Mouse (Mus musculus): ENCODE data around the gene E430018J23Rik.
"Not testable (repeated sequence)": the region's sequence is repeated elsewhere in the genome, so short reads cannot be mapped to it uniquely, and the experiment has no call there.

E430018J23Rik gene

DNA sequence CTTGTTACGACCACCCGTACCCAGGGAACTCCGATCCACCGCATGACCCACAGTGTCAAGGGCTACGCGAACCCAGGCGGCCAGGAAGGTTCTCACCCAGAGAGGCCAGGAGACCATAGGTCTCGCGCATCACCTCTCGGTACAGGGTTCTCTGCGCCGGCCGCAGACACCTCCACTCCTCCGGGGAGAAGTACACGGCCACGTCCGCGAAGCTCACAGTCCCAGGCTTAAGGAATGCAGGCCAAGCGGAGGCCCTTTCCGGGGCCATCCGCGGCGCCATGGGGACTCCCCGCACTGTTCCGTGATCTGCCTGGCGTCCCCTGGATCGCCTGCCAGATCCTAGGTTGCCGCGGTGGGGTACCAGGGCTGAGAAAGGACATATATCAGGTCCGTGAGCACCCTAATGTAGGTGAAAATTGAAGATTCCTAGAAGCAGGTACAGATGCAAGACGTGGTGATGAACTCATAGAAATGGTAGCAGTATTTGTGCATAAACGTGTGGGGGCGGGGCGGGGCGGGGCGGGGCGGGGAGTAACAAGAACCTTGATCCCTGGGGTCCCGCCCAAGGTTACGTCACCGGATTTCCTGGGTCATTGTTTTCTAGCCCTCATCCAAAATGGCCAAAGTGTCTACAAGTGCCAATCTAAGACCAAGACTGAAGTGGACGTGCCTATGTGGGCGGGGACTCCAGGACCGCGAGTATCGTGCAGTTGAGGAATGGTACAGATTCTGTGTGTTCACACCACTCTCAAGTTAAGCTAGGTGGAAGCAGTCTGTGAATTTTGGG lies at the start of gene E430018J23Rik:
TSS of gene E430018J23Rik (minus strand) at position 473 of the 787 bp plus-strand sequence.
- peak; percentile 93 for DNase-seq (ENCODE audit: extremely low read depth, low read depth, low spot score)

DNA sequence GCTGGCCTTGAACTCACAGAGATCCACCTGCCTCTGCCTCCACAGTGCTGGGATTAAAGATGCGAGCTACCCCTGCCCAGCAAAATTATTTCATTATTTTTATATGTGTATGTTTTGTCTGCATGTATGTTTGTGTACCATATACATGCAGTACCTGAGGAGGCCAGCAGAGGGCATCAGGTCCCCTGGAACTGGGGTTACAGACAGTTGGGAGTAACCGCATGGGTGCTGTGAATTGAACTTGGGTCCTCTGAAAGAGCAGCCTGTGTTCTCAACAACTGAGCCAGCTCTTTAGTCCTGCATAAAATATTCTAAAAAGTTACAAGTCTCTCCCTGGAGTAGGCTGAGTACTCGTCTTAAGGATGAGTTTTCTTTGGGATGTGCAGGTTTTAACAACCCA lies 44.3 kb upstream of the E430018J23Rik start:
- DNase-seq (ENCODE audit: extremely low read depth, low read depth, low spot score), result no peak

DNA sequence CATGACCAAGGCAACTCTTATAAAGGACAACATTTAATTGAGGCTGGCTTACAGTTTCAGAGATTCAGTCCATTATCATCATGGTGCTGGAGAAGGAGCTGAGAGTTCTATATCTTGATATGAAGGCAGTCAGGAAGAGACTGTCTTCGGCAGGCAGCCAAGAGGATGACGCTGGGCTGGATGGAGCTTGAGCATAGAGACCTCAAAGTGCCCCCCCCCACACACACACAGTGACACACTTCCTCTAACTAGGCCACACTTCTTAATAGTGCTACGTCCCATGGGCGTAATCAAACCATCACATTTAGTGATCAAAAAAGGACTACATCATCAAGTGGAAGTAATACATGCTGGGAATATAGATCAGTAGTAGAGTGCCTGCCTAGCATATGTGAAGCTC lies 41.8 kb upstream of the E430018J23Rik start:
- no peak for DNase-seq (ENCODE audit: extremely low read depth, low read depth, low spot score)

DNA sequence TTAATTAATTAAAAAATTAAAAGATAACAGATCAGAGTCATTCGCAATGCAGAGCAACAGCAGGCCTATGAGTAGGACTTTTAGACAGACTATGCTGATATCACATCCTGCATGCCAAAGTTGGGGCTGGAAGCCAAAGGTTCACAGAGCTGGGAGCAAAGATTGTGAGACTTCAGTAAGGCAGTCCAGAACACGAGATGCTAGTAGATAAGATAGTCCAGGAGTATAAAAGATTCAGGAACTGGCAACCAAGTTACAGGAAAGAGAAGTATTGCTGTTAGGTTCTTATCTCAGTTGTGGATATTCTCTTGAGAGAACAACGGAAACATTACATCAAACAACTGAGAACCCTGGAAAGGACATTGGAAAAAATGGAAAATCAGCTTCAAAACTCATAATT lies 32.9 kb upstream of the E430018J23Rik start:
- no peak for DNase-seq (ENCODE audit: extremely low read depth, low read depth, low spot score)

DNA sequence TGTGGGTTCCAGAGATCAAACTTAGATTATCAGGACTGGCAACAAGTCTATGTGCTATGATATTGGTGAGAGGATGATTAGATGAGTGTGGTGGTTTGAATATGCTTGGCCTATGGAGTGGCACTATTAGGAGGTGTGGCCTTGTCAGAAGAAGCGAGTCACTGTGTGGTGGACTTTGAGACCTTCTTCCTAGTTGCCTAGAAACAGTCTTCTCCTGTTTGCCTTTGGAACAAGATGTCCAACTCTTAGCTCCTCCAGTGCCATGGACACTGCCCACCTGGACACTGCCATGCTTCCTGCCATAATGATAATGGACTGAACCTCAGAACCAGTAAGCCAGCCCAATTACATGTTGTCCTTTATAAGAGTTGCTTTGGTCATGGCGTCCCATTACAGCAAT lies 32.5 kb upstream of the E430018J23Rik start:
- no peak for DNase-seq (ENCODE audit: extremely low read depth, low read depth, low spot score)

DNA sequence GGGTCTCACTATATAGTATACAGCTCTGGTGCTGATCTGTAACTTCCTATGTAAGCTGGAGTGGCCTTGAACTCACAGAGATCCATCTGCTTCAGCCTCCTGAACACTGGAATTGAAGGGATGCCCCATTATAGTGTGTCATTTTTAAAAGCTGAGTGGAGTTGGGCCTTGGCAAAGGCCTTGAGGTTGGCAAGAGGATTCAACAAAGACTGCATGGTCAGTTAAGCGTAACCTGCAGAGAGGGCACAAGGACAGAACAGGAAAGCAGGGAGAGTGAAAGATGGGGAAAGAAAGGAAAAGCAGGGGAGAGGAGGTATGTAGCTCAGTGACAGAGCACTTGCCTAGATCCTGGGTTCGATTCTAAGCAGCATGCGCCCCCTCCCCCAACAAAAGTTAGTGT lies 31.9 kb upstream of the E430018J23Rik start:
- DNase-seq (ENCODE audit: extremely low read depth, low read depth, low spot score), result no peak

DNA sequence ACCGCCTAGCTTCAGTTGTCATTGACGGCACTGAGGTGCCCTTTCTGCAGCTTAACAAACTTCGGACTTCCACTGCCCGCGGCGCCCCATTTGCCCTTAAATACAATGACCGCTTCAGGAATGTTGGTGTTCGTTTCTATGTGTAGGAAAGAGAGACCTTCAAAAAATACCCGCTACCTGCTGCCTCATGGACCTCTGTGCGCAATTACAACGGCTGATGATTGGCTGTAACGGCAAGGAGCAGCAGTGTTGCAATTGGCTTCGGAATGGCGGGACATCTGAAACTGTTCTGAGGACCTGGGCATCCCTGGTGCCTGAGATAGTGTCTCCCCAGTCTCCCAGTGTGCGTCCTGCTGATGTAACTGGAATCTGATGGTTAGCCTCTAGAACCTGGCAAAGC lies 28.8 kb upstream of the E430018J23Rik start:
- no peak for DNase-seq (ENCODE audit: extremely low read depth, low read depth, low spot score)

DNA sequence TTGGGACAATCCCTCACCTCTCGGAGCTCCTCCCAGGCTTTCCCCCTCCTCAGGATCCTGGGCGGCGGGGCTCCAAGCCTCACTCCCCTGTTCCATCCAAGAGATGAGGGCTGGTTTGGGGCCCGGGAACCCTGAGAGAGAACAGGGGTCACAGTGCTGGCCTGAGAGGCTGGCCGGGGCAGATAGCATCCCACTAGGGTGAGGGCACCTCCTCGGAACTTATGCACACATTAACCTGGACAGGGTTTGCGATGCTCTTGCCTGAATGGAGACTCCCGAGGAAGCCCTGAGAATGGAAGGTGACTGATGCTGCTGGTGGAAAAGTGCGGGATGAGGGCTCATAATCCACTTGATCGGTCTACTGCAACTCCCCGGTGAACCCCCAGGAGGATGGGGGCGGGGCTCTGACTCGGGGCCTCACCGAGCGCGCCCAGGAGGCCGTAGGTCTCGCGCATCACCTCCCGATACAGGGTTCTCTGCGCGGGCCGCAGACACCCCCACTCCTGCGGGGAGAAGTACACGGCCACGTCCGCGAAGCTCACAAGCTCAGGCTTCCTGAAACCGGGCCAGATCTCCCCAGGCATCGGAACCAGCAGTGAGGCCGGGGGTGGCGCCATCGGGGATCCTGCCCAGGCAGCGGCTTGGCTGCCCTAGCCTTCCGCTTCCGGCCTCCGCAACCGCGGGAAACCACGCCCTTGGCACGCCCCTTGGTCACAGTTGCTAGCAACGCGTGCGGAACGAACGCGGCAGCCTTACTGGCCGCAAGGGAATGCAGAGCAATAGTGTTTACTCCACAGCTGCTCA lies 28.2 kb upstream of the E430018J23Rik start, which contains the start of gene Zfp688:
TSS of gene Zfp688 (minus strand) at position 681 of the 804 bp plus-strand sequence.
- DNase-seq (ENCODE audit: extremely low read depth, low read depth, low spot score), result peak; percentile 7

DNA sequence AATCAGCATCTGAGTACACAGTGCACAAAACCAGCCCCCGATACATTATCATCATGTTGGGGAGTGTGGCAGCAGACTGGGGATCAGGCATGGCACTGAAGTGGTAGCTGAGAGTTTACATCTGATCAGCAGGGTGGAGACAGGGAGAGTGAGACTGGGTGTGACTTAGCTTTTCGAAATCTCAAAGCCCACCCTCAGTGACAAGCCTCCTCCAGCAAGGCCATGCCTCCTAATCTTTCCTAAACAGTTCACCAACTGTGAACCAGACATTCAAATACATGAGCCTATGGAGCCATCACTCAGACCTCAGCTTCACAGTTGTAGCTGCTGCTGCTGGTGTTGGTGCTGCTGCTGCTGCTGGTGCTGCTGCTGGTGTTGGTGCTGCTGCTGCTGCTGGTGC lies 18.0 kb upstream of the E430018J23Rik start:
- no peak for DNase-seq (ENCODE audit: extremely low read depth, low read depth, low spot score)

DNA sequence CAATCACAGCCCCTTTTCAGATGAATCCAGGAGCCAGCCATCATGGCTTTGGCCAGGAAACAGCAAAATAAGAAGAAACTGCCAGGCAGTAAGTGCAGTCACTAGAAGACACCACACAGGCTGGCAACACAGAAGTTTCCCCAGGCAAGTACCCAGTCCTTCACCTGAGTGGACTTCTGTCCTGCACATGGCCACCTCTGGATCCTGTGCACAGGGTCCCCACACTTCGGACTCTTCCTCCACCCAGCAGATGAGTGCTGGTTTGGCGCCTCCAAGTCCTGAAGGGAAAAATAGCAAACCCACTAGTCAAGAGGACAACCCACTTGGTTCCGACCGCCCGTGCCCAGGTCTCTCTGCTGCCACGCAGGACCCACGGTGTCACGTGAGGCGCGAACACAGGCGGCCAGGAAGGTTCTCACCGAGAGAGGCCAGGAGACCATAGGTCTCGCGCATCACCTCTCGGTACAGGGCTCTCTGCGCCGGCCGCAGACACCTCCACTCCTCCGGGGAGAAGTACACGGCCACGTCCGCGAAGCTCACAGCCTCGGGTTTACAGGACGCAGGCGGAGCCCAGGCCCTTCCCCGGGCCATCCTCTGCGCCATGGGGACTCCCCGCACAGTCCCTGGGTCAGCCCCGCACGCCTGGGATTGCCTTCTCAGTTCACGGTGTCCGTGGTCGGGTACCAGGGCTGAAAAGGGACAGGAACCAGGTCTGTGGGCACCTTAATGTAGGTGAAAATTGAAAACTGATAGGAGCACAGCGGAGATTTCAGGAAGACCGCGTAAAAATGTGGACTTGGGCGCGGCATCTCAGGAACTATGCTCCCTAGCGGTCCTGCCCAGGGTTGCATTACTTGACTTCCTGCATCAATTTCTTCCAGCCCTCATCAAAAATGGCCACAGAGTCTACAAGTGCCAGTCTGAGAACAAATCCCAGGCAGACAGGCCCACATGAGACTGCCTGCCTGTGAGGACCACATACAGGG lies 12.9 kb upstream of the E430018J23Rik start, which contains the start of gene Zfp764:
TSS of gene Zfp764 (minus strand) at position 821 of the 986 bp plus-strand sequence.
- DNase-seq (ENCODE audit: extremely low read depth, low read depth, low spot score), result peak; percentile 21

DNA sequence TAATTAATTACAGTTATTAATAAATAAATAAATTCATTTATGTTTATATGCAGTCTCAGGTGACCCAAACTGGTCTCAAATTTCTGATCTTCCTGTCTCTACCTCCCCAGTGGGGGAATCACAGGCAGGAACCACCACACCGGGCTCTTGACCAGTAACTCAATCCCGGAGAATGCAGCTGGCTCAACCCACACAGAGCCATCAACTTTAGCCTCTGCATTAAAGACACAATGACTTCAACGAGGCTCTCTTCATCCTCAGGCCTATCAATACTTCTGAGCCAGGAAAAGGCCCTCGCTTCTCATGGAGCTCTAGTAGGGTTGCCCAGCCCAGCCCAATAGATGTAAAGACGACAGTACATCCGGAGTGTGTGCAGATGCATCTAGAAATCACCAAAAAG lies 10.7 kb upstream of the E430018J23Rik start:
- DNase-seq (ENCODE audit: extremely low read depth, low read depth, low spot score), result not testable (repeated sequence)

DNA sequence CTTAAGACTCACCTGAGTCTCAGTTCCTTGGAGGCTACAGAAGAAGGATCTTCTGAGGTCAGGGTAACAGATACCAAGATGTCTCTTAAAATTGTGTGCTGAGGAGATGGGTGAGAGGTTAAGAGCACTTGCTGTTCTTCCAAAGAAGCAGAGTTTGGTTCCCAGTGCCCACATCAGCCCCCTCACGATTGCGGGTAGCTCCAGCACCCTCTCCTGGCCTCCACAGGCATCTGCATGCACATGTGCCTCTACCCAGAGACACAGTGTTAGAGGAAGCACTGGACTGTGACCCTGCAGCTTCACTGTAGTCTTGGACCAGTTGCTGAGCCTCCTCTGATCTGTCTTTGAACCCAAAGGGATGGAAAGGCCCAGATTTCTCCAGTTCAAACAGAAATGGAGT lies 9.6 kb upstream of the E430018J23Rik start:
- no peak for DNase-seq (ENCODE audit: extremely low read depth, low read depth, low spot score)

DNA sequence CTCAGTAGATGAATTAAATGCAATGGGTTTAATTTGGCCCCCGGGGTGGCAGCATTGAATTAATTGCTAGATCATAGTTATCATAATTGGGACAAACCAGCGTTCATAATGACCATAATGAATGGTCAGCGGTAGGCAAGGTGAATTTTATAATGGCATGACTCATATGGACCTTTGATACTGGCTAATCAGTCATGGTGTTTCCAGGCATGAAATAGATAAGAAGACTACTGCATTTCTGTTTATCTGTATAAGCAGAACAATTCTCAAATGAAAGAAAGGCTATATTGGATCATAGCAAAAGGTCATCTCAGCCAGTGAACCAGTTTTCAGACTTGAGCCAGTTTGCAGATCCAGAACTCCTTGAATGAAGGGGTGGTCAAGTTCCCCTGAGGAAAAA lies 6.9 kb upstream of the E430018J23Rik start:
- DNase-seq (ENCODE audit: extremely low read depth, low read depth, low spot score), result no peak

DNA sequence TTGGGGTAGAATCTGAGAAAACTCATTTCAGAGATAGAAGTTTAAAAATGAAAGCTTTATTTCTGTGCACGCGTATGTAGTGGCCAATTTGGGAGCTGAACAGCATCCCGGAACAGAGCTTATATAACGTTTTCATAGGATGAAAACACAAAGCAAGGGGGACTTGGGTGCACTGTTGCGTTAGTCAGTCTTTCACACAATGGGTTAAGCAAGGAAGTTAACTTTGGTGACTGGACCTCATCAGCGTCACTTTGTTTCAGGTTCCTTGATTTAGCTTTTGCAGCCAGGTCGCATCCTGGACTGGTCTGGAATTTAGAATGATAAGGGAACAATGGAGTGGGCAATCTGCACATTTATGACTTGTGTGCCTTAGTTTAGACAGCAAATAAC lies 510 bp upstream of the E430018J23Rik start:
- no peak for DNase-seq (ENCODE audit: extremely low read depth, low read depth, low spot score)

DNA sequence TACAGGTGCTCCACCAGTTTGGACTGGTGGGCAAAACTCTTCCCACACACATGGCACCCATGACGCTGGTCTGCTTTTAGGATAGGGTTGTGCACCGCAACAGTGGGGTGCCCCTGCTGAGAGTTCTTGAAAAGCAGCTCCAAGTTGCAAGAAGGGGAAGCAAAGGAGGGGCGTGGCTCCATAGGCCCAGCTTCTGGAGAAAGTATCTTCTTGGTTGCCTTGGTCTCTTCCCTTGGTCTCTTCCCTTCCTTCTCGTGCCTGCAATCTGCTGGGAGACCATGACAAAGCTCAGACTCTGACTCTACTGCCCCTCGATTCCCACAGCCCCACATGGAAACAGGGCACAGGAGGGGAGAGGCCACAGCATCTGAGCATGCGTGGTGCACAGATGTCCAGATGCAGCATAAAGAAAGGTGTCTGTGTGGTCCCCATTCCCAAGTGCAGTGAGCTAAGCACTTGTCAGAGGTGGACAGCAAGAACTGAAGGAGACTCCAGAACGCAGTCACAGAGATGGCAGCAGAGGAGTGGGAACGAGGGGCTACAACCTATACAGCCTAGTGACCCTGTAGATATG lies 1.1 kb downstream of the E430018J23Rik start:
- DNase-seq (ENCODE audit: extremely low read depth, low read depth, low spot score), result no peak

DNA sequence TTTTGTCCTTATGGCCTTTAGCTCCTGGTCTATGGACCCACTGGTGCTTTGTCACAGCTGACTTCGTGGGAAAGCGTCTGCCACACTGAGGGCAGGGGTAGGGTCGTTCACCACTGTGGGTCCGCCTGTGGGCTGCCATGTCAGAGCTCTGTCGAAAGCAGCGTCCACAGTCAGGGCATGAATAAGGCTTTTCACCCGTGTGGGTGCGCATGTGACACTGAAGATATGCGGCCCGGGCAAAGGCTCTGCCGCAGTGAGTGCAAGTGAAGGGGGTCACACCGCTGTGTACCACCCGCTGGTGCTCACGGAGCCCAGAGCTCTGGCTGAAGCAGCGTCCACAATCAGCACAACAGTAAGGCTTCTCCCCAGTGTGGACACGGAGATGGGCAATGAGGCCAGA lies 1.9 kb downstream of the E430018J23Rik start:
- no peak for DNase-seq (ENCODE audit: extremely low read depth, low read depth, low spot score)

DNA sequence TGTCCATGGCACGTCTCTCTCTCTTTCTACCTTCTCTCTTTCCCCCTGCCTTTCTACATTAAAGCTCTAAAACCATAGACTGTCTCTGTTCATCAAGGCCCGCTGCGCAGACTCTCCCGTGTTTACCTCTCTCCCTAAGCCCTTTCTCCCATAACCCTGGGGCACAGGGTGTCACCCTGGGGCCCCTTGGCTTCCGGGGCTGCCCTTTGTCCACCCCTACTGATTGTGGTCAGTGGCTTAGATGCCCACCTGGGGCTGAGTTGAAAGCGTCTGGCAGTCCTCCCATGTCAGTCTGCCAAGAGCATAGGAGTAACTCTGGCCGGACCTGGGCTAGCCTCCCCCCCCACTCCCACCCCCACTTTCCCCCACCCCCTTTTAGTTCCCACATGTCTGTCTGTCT lies 3.1 kb downstream of the E430018J23Rik start:
- DNase-seq (ENCODE audit: extremely low read depth, low read depth, low spot score), result no peak

DNA sequence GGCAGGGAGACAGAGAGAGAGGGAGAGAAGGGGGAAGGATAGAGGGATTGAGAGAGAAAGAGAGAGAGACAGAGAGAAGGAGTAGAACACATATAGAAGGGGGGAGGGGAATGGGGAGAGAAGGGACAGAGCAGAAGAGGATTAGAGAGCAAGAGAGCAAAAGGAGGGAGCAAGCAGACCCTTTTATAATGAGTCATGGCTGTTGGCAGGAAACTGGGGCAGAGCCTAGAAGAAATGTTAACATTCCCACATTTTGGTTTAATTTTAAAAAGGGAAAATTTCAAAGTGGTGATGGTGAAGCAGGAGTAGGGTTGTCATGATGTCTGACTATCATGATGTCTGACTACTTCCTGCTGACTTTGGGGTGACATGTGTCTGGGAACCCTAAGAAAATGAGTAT lies 5.2 kb downstream of the E430018J23Rik start:
- not testable (repeated sequence) for DNase-seq (ENCODE audit: extremely low read depth, low read depth, low spot score)

DNA sequence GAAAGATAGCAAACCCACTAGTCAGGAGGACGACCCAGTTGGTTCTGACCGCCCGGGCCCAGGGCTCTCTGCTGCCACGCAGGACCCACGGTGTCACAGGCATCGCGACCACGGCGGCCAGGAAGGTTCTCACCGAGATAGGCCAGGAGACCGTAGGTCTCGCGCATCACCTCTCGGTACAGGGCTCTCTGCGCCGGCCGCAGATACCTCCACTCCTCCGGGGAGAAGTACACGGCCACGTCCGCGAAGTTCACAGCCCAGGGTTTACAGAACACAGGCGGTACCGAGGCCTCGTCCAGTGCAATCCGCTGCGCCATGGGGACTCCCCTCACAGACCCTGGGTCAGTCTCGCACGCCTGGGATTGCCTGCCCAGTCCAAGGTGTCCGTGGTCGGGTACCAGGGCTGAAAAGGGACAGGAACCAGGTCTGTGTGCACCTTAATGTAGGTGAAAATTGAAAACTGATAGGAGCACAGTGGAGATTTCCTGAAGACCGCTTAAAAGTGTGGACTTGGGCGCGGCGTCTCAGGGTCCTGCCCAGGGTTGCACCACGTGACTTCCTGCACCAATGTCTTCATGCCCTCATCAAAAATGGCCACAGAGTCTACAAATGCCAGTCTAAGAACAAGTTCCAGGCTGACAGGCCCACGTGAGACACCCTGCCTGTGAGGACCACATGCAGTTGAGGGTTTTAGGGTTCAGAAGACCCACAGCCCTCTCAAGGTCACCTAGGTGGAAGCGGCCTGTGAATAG lies 6.6 kb downstream of the E430018J23Rik start, which contains the start of gene 9130019O22Rik:
TSS of gene 9130019O22Rik (minus strand) at position 526 of the 752 bp plus-strand sequence.
- DNase-seq (ENCODE audit: extremely low read depth, low read depth, low spot score), result peak; percentile 23

DNA sequence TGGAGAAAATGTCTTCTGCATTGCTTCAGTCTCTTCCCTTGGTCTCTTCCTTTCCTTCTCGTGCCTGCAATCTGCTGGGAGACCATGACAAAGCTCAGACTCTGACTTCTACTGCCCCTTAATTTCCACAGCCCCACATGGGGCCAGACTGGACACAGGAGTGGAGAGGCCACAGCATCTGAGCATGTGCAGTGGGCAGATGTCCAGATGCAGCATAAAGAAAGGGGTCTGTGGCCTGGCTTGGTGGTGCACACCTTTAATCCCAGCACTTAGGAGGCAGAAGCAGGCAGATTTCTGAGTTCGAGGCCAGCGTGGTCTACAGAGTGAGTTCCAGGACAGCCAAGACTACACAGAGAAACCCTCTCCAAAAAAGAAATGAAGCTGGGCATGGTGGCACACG lies 7.9 kb downstream of the E430018J23Rik start:
- DNase-seq (ENCODE audit: extremely low read depth, low read depth, low spot score), result not testable (repeated sequence)
